Mouse (Mus musculus) NIH3T3 (cell line): ENCODE results near the gene 9930021J03Rik.

ENCODE experiments used
- DNase-seq: peaks from one replicate; pipeline ENCODE4 v3.0.0-alpha.2; 2012; ENCODE audit warnings: low read depth

The 9930021J03Rik gene

DNA sequence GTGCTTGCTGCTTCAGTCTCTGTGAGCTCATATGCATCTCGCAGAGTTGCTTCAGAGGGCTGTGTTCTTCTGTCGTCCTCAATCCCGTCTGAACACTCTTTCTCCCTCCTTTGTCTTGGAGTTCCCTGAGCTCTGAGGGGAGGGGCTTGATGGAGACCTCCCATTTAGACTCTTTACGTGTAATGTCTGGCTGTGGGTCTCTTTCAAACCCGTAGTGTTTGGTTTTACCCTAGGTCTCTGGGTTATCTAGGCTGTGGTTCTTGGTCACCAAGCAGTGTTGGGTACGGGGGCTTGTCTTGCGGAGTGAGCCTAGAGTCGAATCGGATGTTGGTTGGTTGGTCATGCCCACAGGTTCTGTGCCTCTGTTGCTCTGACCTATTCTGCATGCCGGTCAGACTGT lies 110.7 kb downstream of the 9930021J03Rik start:
- no peak for DNase-seq

DNA sequence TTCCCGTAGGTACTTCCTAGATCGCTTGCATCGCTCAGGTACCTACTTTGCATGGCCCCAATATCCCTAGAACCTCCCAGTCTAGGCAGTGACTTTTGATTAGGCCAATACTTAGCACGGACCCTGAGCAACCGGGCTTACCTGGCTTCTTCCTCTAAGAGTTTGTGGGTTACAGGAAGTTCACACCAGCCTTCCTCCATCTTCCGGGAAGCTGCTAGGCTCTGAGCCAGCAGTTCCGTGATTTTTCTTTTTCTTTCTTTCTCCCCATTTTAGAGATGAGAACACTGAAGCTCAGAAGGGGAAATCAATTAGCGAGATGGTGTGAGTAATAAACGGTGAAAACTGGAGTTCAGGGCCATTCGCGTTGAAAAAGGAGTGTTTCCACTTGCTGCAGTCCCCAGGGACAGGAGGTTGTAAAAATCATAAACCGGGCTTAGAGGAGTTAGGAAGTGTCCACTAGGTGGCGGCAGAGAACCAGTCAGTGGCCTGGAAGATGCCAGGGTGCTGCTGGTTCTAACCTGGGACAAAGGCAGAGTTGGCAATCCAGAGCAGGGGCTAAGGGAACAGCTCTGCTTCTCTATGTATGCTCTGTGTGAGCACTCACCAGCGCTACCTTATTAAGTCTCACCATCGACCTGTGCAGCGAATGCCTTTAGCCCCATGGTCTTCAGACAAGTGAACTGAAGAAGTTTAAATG lies 121.8 kb downstream of the 9930021J03Rik start:
- DNase-seq: peak; percentile 93

DNA sequence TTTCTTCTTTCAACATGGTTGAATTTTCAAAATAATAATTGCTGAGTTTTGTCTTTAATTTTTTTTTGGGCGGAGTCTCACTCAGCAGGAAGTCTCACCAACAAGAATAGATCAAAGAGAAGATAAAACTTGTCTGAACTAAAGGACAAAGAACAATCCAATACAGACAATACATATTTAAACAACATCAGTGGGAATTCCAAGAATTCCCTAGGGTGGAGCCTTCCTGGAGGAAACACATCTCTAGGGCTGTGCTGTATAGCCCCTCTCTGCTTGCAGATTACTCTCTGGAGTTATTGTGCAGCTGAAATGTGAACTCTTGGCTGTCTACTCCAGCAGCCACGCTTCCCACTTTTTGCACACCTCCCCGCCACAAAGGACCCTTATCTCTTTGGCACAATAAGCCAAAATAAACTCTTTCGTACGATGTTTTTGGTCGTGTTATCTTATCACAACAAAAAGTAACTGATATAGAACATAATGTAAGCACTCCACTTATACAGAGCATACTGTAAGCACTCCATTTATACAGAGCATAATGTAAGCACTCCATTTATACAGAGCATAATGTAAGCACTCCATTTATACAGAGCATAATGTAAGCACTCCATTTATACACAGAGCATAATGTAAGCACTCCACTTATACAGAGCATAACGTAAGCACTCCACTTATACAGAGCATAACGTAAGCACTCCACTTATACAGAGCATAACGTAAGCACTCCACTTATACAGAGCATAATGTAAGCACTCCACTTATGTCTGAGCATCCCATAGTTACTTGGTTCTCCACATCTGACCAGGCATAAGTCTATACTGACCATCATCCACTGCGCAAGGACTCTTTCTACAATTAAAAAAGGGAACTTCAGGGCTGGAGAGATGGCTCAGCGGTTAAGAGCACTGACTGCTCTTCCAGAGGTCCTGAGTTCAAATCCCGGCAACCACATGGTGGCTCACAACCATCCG lies 125.3 kb downstream of the 9930021J03Rik start:
- no peak for DNase-seq

DNA sequence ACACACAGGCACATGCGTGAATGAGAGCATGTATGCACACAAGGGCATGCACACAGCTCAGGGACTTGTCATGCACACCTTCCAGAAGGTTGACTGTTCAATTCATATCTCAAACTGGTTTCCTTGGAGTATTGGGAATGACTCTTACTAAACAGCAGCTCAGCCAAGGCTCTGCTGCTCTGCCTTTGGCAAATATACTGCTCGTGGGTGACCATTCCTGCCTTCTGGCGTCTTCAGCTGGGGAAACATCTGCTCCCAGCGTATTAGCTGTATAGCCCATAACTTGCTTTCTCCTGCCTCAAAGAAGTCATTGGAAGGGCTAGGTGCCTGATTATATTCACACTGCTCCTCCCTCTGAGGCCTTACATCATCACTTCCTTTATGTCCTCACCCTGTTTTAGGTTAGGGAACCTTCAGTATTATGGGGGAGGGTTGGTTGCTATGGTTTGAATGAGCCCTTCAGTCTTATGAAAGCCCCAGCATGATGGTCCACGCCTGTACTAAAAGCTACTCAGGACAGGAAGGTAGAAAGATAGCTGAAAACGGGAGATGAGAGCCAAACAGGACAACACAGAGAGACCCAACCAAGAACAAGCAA lies 127.5 kb downstream of the 9930021J03Rik start:
- DNase-seq: no peak

DNA sequence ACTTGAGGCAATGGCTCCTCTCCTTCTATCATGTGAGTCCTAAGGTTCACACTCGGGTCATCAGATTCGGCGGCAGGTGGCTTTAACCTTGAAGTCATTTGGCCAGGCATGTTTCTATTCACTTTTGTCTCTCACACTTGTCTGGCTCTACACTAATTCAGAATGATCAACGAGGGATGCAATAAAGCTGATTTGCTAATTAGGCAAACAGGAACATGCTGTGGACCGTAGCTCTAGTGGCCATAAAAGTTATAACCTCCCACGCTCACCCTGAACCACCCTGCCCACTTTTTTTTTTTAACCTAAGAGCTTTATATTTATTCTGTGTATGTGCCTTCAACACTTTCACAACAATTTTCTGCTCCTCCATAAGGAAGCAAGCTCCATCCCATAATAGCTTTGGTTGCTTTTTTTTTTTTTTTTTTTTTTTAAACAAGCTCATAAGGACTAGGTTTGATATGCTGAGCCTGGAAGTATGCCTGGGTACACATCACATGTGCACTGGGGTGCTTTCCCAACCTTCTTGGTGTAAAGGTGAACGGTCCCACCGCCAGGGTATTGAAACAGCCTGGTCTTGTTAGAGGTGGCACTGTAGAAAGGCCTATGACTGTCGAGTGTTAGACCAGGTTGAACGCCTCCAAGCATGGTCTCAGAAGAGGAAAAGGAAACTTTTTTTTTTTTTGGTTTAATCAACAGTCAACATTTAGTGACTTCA lies 129.2 kb downstream of the 9930021J03Rik start:
- DNase-seq: no peak

DNA sequence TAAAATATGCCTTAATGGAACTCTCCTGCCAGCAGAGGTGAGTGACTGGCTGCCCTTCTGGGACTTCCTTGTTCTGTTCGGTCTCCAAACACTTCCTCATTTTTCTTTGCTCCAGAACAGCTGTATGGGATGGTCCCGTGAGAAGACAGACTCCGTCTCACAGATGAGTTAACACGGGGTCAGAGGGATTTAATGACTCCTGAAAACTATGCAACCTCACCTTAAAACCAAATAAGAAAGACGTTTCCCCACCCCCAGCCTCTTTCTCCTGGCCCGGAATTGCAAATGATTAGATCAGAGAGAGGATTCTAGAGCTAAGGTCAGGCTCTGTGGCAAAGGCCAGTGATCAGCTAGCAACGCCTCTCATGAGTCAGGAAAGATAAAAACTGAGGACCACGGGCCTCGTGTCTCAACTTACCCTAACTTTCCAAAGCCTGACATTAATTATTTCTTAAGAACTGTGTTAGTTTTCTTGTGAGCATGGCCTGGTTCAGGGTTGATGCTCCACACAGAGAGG lies 130.2 kb downstream of the 9930021J03Rik start:
- no peak for DNase-seq

DNA sequence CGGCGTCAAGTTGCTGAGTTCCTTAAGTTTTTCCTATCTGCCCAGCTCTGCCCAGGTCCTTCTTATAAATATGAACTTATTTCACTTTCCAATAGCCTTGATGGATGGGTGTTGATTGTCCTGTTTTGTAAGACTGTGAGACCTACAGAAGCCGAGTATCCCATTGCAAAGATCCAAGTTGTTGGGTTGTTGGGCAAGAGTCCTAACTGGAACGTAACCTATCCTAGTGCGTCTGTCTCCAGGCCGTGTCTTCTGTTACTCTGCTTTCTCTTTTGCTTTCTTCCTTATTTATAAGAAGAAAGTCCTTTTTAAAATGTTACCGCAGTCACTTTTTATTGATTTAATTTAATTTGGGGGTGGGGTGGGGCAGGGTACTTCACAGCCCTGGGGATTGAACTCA lies 130.8 kb downstream of the 9930021J03Rik start:
- no peak for DNase-seq

DNA sequence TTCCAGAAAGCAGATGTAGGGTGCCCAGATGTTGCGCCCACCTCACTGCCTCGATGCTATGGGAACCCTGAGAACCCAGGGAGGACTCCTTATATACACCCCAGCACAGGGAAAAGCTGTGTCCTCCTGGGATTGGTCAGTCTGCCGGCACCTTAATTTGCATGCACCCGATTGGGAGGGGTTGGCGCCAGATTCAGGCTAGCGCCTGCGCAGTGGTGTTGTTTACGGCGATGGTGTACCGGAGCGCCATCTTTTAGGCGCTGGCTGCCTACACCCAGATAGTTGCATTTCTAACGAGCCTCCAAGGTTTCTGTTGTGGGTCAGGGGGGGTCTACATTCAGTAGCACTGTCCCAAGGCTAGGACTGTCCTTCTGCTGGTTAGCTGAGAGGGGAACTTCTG lies 133.1 kb downstream of the 9930021J03Rik start:
- no peak for DNase-seq

DNA sequence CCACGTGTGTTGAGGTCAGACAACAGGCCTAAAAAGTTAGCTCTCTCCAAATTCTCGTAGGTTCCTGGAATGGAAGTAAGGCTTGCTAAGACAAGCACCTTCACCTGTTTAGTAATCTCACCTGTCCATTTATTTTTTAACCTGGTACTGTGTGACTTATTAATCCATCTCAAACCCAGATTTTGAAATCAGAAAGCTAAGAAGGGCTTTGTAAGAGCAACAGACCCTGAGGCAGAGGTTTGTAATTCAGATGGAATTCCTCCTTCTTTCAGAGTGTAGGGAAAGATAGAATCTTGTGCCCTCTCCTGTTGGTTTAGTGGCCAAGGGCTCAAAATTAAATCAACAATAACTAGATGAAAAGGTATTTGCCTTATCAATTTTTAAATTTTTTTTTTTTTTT lies 134.6 kb downstream of the 9930021J03Rik start:
- no peak for DNase-seq

DNA sequence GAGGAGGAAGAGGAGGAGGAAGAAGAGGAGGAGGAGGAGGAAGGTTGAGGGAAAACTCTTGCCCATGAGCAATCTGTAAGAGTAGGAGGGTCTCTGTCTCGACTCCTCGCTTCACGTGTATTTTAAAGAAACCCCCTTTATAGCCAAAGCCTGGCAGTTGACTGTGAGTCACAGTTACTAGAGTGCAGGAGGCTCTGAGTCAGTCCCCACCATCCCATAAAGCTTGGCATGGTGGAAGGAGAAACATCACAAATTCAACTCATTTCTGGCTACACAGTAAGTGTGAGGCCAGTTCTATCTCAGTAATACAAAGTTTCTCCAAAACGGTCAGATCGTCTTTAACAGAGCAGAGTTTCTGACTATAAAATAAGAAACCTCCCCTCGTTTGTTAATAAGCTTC lies 135.5 kb downstream of the 9930021J03Rik start:
- peak; percentile 73 for DNase-seq

DNA sequence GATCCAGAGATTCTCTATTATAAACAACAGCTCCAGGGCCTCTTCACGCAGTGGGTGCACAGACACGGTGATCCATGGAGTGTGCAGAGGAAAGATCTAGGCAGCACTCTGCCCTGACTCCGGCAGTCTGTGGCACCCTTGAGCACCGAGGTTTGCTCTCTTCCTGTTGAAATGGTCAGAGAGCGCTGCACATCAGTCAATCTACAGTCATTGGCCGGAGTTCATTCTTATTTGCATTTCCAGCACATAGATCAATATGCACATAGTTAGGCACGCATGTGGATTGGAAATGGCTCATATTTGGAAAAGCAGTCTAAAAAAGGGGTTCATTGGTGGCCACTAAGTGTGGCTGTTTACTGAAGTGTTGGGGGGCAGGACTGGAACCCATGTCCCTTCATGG lies 137.7 kb downstream of the 9930021J03Rik start:
- DNase-seq: no peak

DNA sequence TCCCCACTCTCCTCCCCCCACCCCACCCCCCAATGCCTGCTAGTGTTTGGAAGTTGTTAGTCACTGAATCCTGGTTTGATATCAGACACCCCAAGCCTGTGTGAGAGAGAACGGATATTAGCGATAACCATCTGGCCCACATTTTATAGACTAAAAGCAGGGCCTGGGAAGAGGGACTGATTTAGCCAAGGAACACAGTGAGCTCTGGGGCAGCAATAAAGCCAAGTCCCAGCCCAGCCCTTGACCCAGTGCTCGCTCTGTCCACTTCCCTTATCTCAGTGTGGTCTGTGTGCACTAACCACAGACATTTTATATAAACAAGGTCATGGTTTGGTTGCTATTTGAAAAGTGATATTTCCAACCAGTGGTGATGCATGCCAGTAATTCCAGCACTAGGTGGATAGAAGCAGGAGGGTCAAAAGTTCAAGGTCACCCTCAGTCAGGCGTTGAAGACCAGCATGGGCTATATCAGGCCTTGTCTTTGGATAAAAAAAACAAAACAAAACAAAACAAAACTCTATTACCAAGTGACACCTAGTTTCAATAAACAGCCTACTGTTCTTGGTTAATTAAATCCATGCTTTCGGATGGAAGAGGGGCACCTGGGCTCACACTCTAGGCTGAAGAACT lies 138.7 kb downstream of the 9930021J03Rik start:
- DNase-seq: peak; percentile 65

DNA sequence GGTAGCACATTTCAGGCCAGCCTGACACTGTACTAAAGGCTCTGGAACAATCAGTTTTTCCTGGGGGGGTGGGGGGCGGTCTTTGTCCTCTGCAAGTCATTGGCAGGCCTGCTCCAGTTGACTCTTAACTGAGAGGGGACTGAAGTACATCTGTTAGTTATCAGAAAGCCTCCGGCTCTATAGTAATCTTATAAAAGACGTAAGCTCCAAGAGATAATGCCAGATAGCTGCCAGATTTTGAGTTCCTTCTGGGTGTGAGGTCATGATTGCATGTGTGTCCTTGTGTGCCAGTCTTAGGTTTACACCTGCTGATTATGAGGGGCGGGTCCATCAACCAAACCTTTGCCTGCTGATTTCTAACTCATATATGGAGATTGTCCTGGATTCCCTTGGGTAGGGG lies 139.6 kb downstream of the 9930021J03Rik start:
- DNase-seq: no peak

DNA sequence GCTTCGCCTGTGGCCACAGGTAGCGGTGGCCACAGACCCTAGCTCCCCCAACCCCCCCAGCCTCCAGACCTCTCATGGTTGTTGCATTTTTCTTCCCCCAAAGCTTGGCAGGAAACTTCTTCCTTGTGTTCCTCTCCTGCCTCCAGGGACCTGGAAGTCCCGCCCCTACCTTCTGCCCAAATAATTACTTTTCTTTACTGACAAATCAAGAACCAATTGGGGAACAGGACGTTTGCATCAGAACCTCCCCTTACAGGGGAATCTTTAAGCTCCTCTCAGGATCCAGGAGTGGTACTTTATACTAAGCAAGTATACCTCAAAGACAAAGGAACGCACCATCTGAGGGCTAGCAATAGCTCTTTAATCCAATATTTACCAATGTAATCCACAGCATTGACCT lies 140.9 kb downstream of the 9930021J03Rik start:
- no peak for DNase-seq
